Mouse (Mus musculus) heart, postnatal 25 days (tissue): ENCODE measurements around the gene Atp9a. TPM values are rescaled to one million over a fixed set of nuclear protein-coding genes. Genes with fewer than 3 reads are reported as not detected.
A peak's percentile ranks its signal among the peaks of the same experiment; 100 is the strongest.

Source experiments
- DNase-seq: peaks from one replicate; pipeline ENCODE4 v3.0.0; 2022; ENCODE audit warnings: low spot score
- intact Hi-C: fragments of 180-260 bp; cut with DNase I; formaldehyde crosslinking; loops from one replicate; pipeline ENCODE4 v1.15.1; 2025
- microRNA-seq: library from miRNA; unstranded; fragments of <30 nt; microRNA quantifications from one replicate; pipeline ENCODE4 v1.2.0, GENCODE M21; 2022
- total RNA-seq, 2 experiments: library from RNA; stranded (reverse); gene quantifications; 2 replicates each; pipeline ENCODE4 v1.2.3; 2021

Gene Atp9a
- total RNA-seq, 2 experiments from 2014 or later = 44.9 to 54.1 TPM

GRCm38 (mm10) chr2:168587159-168587558, 155.1 kb downstream of the Atp9a start:
- DNase-seq = no peak
- intact Hi-C loops = no loop called here

- DNase-seq = no peak
- intact Hi-C loops = no loop called here
Observed at GRCm38 (mm10) chr2:168586512-168586911, 155.7 kb downstream of the Atp9a start.

DNA sequence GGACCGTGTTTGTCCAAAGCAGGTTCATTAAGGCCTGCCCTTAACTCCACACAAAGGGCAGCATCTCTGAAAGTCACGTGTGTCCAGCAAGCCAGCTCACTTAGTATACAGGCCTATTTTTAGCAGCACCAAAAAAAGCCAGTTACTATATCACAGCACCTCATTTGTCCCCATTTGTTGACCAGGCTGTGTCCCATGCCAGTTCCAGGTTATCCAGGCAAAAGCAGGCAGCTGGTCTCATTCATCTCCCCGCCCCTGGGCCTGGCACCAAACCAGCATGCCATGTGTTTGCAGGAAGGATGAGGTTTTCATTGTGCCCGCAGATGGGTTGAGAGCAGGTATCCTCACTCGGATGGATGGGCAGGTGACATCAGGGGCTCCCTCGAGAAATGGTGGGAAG, 157.4 kb downstream of the Atp9a start:
- peak; percentile 31 for DNase-seq
- intact Hi-C loops = no loop called here

Small RNA genes within 50 kb of the gene (microRNA-seq; reads per million reads assigned to microRNA genes)
- gene Mir7004 = 1.9 reads per million

Other genes with a start within 250 kb of the Atp9a start
- gene Nfatc2, start 140.8 kb downstream of the Atp9a start, total RNA-seq = 10 to 100 TPM; 16.7 to 20.8 TPM
- 1 to 10 TPM; 2.3 to 2.4 TPM for gene Sall4, start 25.5 kb upstream of the Atp9a start, total RNA-seq
- 1 to 10 TPM; 8.7 to 8.8 TPM for gene Zfp64, start 213.2 kb upstream of the Atp9a start, total RNA-seq